Mouse (Mus musculus) urinary bladder, postnatal 10 days (tissue): Measurements from ENCODE around the gene Zdhhc5.

ENCODE experiments used
- DNase-seq: peaks from one replicate; pipeline ENCODE4 v3.0.0; 2022; ENCODE audit warnings: low spot score

The Zdhhc5 gene

GRCm38 (mm10) chr2:84647051-84647568 lies 67.9 kb downstream of the Zdhhc5 start:
- DNase-seq = no peak

- no peak for DNase-seq
Observed at GRCm38 (mm10) chr2:84646138-84646537, 68.8 kb downstream of the Zdhhc5 start.

- DNase-seq = no peak
Observed at GRCm38 (mm10) chr2:84640833-84641232, 74.1 kb downstream of the Zdhhc5 start.

GRCm38 (mm10) chr2:84638428-84639220 lies 76.4 kb downstream of the Zdhhc5 start:
- DNase-seq = no peak
